Mouse (Mus musculus) G1E (cell line): ENCODE measurements around the gene Slc24a3. TPM values are rescaled to one million over a fixed set of nuclear protein-coding genes. Genes with fewer than 3 reads are reported as not detected.

Experiments used
- ATAC-seq: 2 replicates; pipeline ENCODE4 v1.8.0; 2016; ENCODE audit warnings: mild to moderate bottlenecking; ENCODE audit not compliant: insufficient number of reproducible peaks, poor library complexity, low FRiP score, severe bottlenecking; ENCODE audit errors: extremely low read depth
- DNase-seq: peaks from one replicate; pipeline ENCODE4 v3.0.0; 2012; ENCODE audit warnings: low spot score
- H3K27me3 ChIP-seq: 2 replicates; pipeline ENCODE4 v1.6.1; 2012; ENCODE audit warnings: mild to moderate bottlenecking, low read length, inconsistent platforms; ENCODE audit not compliant: insufficient read depth
- H3K36me3 ChIP-seq: replicated peaks from 2 replicates; pipeline ENCODE3; 2012; ENCODE audit warnings: mild to moderate bottlenecking, inconsistent platforms
- H3K4me1 ChIP-seq: 2 replicates; pipeline ENCODE4 v1.6.1; 2012; ENCODE audit warnings: low read depth, low read length, inconsistent platforms, mixed read lengths; ENCODE audit not compliant: insufficient read depth
- H3K4me3 ChIP-seq: 2 replicates; pipeline ENCODE4 v1.5.1; 2012; ENCODE audit warnings: low read depth, mild to moderate bottlenecking, inconsistent platforms, low read length, moderate library complexity, mixed read lengths
- H3K9me3 ChIP-seq: replicated peaks from 2 replicates; pipeline ENCODE4 v1.6.1; 2012; ENCODE audit warnings: inconsistent platforms
- CTCF ChIP-seq: IDR thresholded peaks from 2 replicates; pipeline ENCODE4 v1.5.1; 2012; ENCODE audit warnings: low read depth, low read length, inconsistent platforms, mixed read lengths
- GATA1 ChIP-seq: IDR thresholded peaks from 2 replicates; pipeline ENCODE4 v1.6.1; 2012; ENCODE audit warnings: borderline replicate concordance, low read length, inconsistent platforms, mixed read lengths
- GATA2 ChIP-seq: IDR thresholded peaks from 2 replicates; pipeline ENCODE4 v1.6.1; 2012; ENCODE audit warnings: low read depth, low read length, inconsistent platforms, borderline replicate concordance
- POLR2AphosphoS5 ChIP-seq: IDR thresholded peaks from 2 replicates; pipeline ENCODE4 v1.6.1; 2012; ENCODE audit warnings: low read depth, low read length, inconsistent platforms; ENCODE audit not compliant: insufficient replicate concordance
- TAL1 ChIP-seq: conservative IDR thresholded peaks from 2 replicates; pipeline ENCODE4 v1.6.1; 2012; ENCODE audit warnings: low read depth, low read length, inconsistent platforms, mixed read lengths
- polyA plus RNA-seq: library from polyadenylated mRNA; stranded (reverse); fragments of >175 nt; gene quantifications from 2 replicates; pipeline ENCODE4 v1.2.3, GENCODE M21; 2012
- total RNA-seq, 2 experiments: library from RNA; stranded (forward) in 1 of 2; stranded (reverse) in 1 of 2; fragments of 200-1000 nt in 1 of 2; fragments of >200 nt in 1 of 2; fragmentation: Nextera tagmentation in 1 of 2; gene quantifications; 2 replicates each; pipeline ENCODE4 v1.2.3; 2014 to 2017

Slc24a3 gene
- total and polyA plus RNA-seq, 3 experiments: 0.16 TPM; not detected in 2

GRCm38 (mm10) chr2:145593649-145594347 is 426.2 kb downstream of the Slc24a3 start:
- ATAC-seq (no peak), DNase-seq (no peak)
- no peaks in the 10 kb centered on the region for H3K36me3 ChIP-seq
- no peak overlapping the region for H3K4me3 ChIP-seq
- no peak for TF ChIP-seq POLR2AphosphoS5
- TF ChIP-seq TAL1: no peak
- no peak for TF ChIP-seq CTCF
- no peak for TF ChIP-seq GATA1
- no peak for TF ChIP-seq GATA2
- no peaks in the 10 kb centered on the region for H3K4me1 ChIP-seq
- H3K9me3 ChIP-seq: peaks cover 39% of the 10 kb centered on the region
- H3K27me3 ChIP-seq: no peaks in the 10 kb centered on the region

- Histone ChIP-seq H3K9me3 (peaks cover 38% of the 10 kb centered on the region), H3K4me1 (no peaks in the 10 kb centered on the region), H3K4me3 (no peak overlapping the region), H3K27me3 (no peaks in the 10 kb centered on the region), H3K36me3 (no peaks in the 10 kb centered on the region)
- TF ChIP-seq POLR2AphosphoS5 (no peak), CTCF (no peak), GATA2 (no peak)
- ATAC-seq: no peak
- DNase-seq: no peak
Measured at GRCm38 (mm10) chr2:145597866-145598265, 430.3 kb downstream of the Slc24a3 start.

- Histone ChIP-seq H3K36me3 (no peaks in the 10 kb centered on the region), H3K27me3 (no peaks in the 10 kb centered on the region), H3K4me1 (no peaks in the 10 kb centered on the region), H3K9me3 (peaks cover 54% of the 10 kb centered on the region), H3K4me3 (no peak overlapping the region)
- no peak for TF ChIP-seq CTCF
- TF ChIP-seq GATA2: no peak
- no peak for TF ChIP-seq TAL1
- TF ChIP-seq GATA1: no peak
- TF ChIP-seq POLR2AphosphoS5: no peak
- no peak for DNase-seq
- no peak for ATAC-seq
Measured at GRCm38 (mm10) chr2:145607844-145608243, 440.3 kb downstream of the Slc24a3 start.

- DNase-seq (no peak), ATAC-seq (no peak)
- H3K9me3 ChIP-seq: peaks cover 64% of the 10 kb centered on the region
- H3K4me3 ChIP-seq: no peak overlapping the region
- no peaks in the 10 kb centered on the region for H3K4me1 ChIP-seq
- H3K36me3 ChIP-seq: no peaks in the 10 kb centered on the region
- no peak for TF ChIP-seq GATA2
- no peak for TF ChIP-seq POLR2AphosphoS5
- TF ChIP-seq TAL1: no peak
- no peak for TF ChIP-seq GATA1
- TF ChIP-seq CTCF: no peak
- no peaks in the 10 kb centered on the region for H3K27me3 ChIP-seq
Measured at GRCm38 (mm10) chr2:145610796-145611705, 443.5 kb downstream of the Slc24a3 start.

- no peaks in the 10 kb centered on the region for H3K27me3 ChIP-seq
- no peaks in the 10 kb centered on the region for H3K4me1 ChIP-seq
- TF ChIP-seq CTCF (no peak), GATA1 (no peak), GATA2 (no peak), TAL1 (no peak), POLR2AphosphoS5 (no peak)
- DNase-seq: no peak
- peaks cover 63% of the 10 kb centered on the region for H3K9me3 ChIP-seq
- ATAC-seq: no peak
- no peaks in the 10 kb centered on the region for H3K36me3 ChIP-seq
- no peak overlapping the region for H3K4me3 ChIP-seq
Measured at GRCm38 (mm10) chr2:145612937-145613336, 445.4 kb downstream of the Slc24a3 start.

- Histone ChIP-seq H3K4me1 (no peaks in the 10 kb centered on the region), H3K4me3 (no peak overlapping the region), H3K36me3 (no peaks in the 10 kb centered on the region), H3K9me3 (peaks cover 63% of the 10 kb centered on the region), H3K27me3 (no peaks in the 10 kb centered on the region)
- no peak for TF ChIP-seq POLR2AphosphoS5
- no peak for TF ChIP-seq GATA2
- no peak for TF ChIP-seq TAL1
- no peak for TF ChIP-seq CTCF
- no peak for TF ChIP-seq GATA1
- no peak for DNase-seq
- no peak for ATAC-seq
Measured at GRCm38 (mm10) chr2:145613705-145614104, 446.2 kb downstream of the Slc24a3 start.
